ENCODE assay signal across 14 mouse cellular contexts in genomic region chr12:100810542-100810941, GRCm38 (mm10). TPM values are rescaled to one million over a fixed set of nuclear protein-coding genes. Genes with fewer than 3 reads are reported as not detected.
DNase-seq lines count a peak whose midpoint lies in the region.
"Had no signal": no experiment of that assay in that cellular context is flagged by ENCODE, and none has a peak within 500 bp of the region (broad histone marks: within the 10 kb centered on the region; RNA-seq: fewer than 3 reads in every experiment).

No protein-coding gene starts in this region.

- intact Hi-C loops in gastrocnemius, postnatal 14 days (cut with DNase I; ENCODE audit: low total_unique reads), result no loop called here

- peak; percentile 17 to 18 for DNase-seq in cerebellum, postnatal 14 days
- DNase-seq in cerebellum, adult 9-10 months, result no peak
- DNase-seq in 3T3-L1 (ENCODE audit: low read depth, low spot score), result peak; percentile 8
- peak; percentile 93 for DNase-seq in gastrocnemius, adult 18-20 months (ENCODE audit: low spot score)
- DNase-seq in gastrocnemius, postnatal 14 days, result peak; percentile 80
- DNase-seq in embryo, embryonic 11 days, result no peak
- DNase-seq in lung, postnatal 10 days, result no peak
- DNase-seq in embryo, embryonic 10.5 days (ENCODE audit: low spot score), result no peak
- DNase-seq: adrenal gland, postnatal 25 days; cerebellum, adult 18-20 months; forebrain, postnatal 0 days; heart, postnatal 10 days; kidney, adult 18-20 months had no signal

RNA-seq across cellular contexts. Expression of gene Dglucy, which starts 31.7 kb away (rescaled TPM):
- 10 to 100 TPM; 30.5 to 32.2 TPM for total RNA-seq in gastrocnemius, adult 18-20 months (2021)
- total RNA-seq in gastrocnemius, postnatal 14 days (2021), result 1 to 10 TPM; 5.9 to 6.5 TPM
- total RNA-seq: MEL had no signal

Comparison
In these comparisons a context has a peak if more than half of its experiments do, and no peak if none do; other contexts are left out.
1. DNase-seq: peak in cerebellum, postnatal 14 days (2 of 2), 3T3-L1 (single experiment), gastrocnemius, adult 18-20 months (single experiment) and gastrocnemius, postnatal 14 days (single experiment); none in cerebellum, adult 9-10 months (single experiment), embryo, embryonic 11 days (single experiment), lung, postnatal 10 days (single experiment) and embryo, embryonic 10.5 days (single experiment).
2. RNA of gene Dglucy, which starts 31.7 kb away (total RNA-seq): 30.5 to 32.2 TPM in gastrocnemius, adult 18-20 months; 5.9 to 6.5 TPM in gastrocnemius, postnatal 14 days; every median in the first group is over 4 times any median in the second.